Mouse (Mus musculus) myocyte (in vitro differentiated cells): ENCODE data around the gene Abhd17a.

Experiments used
- CEBPB ChIP-seq: IDR thresholded peaks from 2 replicates; pipeline ENCODE4 v1.6.1; 2011; ENCODE audit warnings: mild to moderate bottlenecking, moderate library complexity; ENCODE audit not compliant: poor library complexity, insufficient read depth, severe bottlenecking
- E2F4 ChIP-seq: IDR thresholded peaks from one replicate; pipeline ENCODE4 v1.6.1; 2011; ENCODE audit warnings: mild to moderate bottlenecking, control low read depth, moderate library complexity; ENCODE audit not compliant: insufficient read depth
- POLR2A ChIP-seq: IDR thresholded peaks from one replicate; pipeline ENCODE4 v1.6.1; 2011; ENCODE audit warnings: low read depth, mild to moderate bottlenecking, control low read depth, moderate library complexity; ENCODE audit not compliant: insufficient read length
- SRF ChIP-seq: IDR thresholded peaks from one replicate; pipeline ENCODE4 v1.6.1; 2011; ENCODE audit warnings: low read depth; ENCODE audit not compliant: control insufficient read depth, insufficient read length

GRCm38 (mm10) chr10:80627685-80628084, 37.5 kb upstream of the Abhd17a start:
- TF ChIP-seq POLR2A (peak; percentile 55), CEBPB (no peak), E2F4 (no peak), SRF (no peak)
